In the genomic region with DNA sequence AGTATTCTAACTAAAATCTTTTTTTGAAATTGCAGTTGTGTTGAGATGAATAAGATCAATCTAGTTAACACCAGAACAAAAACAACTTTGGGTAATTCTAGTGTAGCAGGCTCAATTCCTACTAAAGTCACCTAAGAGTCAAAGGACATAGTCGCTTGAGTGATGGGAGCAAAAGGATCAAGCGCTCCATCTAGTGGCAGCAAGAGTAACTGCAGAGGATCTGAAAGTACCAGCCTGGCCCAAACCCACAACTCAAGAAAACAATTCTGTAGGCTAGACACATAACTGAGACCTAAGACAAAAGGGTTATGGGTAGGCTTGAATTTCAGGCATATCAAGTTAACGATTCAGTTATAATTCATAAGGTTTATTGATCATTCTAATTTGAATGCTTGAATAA, we compare ENCODE assay signal across 9 mouse cellular contexts. TPM values are rescaled to one million over a fixed set of nuclear protein-coding genes. Genes with fewer than 3 reads are reported as not detected.
DNase-seq lines count a peak whose midpoint lies in the region; ATAC-seq lines count a peak whose summit lies in the region.
"Had no signal": no experiment of that assay in that cellular context is flagged by ENCODE, and none has a peak within 500 bp of the region (broad histone marks: within the 10 kb centered on the region; RNA-seq: fewer than 3 reads in every experiment).

No protein-coding gene starts in this region.

- peak; percentile 100 for ATAC-seq in common myeloid progenitor, adult 5-6 weeks (replicated peaks; ENCODE audit: low read depth, poor library complexity, severe bottlenecking)
- 0 out of 2 replicates have a peak, but pooled peaks have one; percentile 27 for ATAC-seq in heart, embryonic 15.5 days (replicated peaks; ENCODE audit: insufficient number of reproducible peaks, insufficient read depth, low FRiP score, low read depth)

- H3K4me2 ChIP-seq in heart, embryonic 15.5 days = no peak overlapping the region

- 2% methylated on average over 3 of the region's 3 CpGs for WGBS in heart, embryonic 15.5 days

- DNase-seq in heart, adult 11 months = peak; percentile 62
- DNase-seq in heart, postnatal 25 days (ENCODE audit: low spot score) = no peak
- DNase-seq in T-cell, adult 2 months (ENCODE audit: low spot score) = peak; percentile 72
- DNase-seq in kidney, postnatal 25 days = peak; percentile 26 to 64
- peak; percentile 63 for DNase-seq in lung, postnatal 10 days
- DNase-seq in right cerebral cortex, adult 2 months (ENCODE audit: low spot score in 2 of 2) = peak; percentile 41 to 47

- intact Hi-C loops in heart, postnatal 25 days (cut with DNase I) = loop anchor here (1.0 kb wide), 1 partner anchor 251 kb away; no protein-coding TSS in a partner anchor

- no peaks in the 10 kb centered on the region for H3K27me3 ChIP-seq in heart, embryonic 15.5 days

- no peaks in the 10 kb centered on the region for H3K9me3 ChIP-seq in heart, embryonic 15.5 days (replicated peaks)

- H3K36me3 ChIP-seq in heart, embryonic 15.5 days = no peaks in the 10 kb centered on the region

- H3K4me1 ChIP-seq in heart, embryonic 15.5 days (replicated peaks) = no peaks in the 10 kb centered on the region

- no peak overlapping the region for H3K4me3 ChIP-seq in heart, embryonic 15.5 days

- no peak overlapping the region for H3K27ac ChIP-seq in heart, embryonic 15.5 days
- H3K27ac ChIP-seq: macrophage had no signal

- no peak overlapping the region for H3K9ac ChIP-seq in heart, embryonic 15.5 days

RNA-seq across cellular contexts. Expression of a gene that starts 20.9 kb away (rescaled TPM):
- 100 to 1,000 TPM; 147 to 177 TPM for total RNA-seq in heart, postnatal 25 days (2021)
- 66.3 and 77.6 TPM in 2 replicates for total RNA-seq in common myeloid progenitor, adult 5-6 weeks (2017)
- polyA plus RNA-seq in heart, embryonic 15.5 days (2015; fragmentation: Nextera tagmentation; extraction: Ambion mirVana) = 11.0 and 12.3 TPM in 2 replicates

RNA-seq across cellular contexts. Expression of a gene that starts 57.8 kb away (rescaled TPM):
- not detected for total RNA-seq in heart, postnatal 25 days (2021)
- total RNA-seq in common myeloid progenitor, adult 5-6 weeks (2017) = not detected in 2 replicates
- polyA plus RNA-seq in heart, embryonic 15.5 days (2015; fragmentation: Nextera tagmentation; extraction: Ambion mirVana) = not detected in 2 replicates
- polyA plus RNA-seq: macrophage had no signal
